Mouse (Mus musculus) fibroblast of lung, adult 2 months (primary cell): ENCODE measurements around the gene Vdr.
A peak's percentile ranks its signal among the peaks of the same experiment; 100 is the strongest.

Experiments used
- DNase-seq: peaks from one replicate; pipeline ENCODE4 v3.0.0-alpha.2; 2011; ENCODE audit warnings: low read depth

Gene Vdr

GRCm38 (mm10) chr15:97910530-97910929 lies at the start of gene Vdr:
Gene Vdr (minus strand): TSS chr15:97910630.
- DNase-seq: no peak

- no peak for DNase-seq
These were observed 46.0 kb upstream of the Vdr start for GRCm38 (mm10) chr15:97956416-97956815.

GRCm38 (mm10) chr15:97955742-97956141 lies 45.3 kb upstream of the Vdr start:
- no peak for DNase-seq

- DNase-seq: no peak
These were observed 44.9 kb upstream of the Vdr start for GRCm38 (mm10) chr15:97955286-97955685.

GRCm38 (mm10) chr15:97954671-97955070 lies 44.2 kb upstream of the Vdr start:
- DNase-seq: no peak

GRCm38 (mm10) chr15:97952889-97953189 lies 42.4 kb upstream of the Vdr start:
- DNase-seq: no peak

GRCm38 (mm10) chr15:97952137-97952888 lies 41.9 kb upstream of the Vdr start:
- DNase-seq: no peak

GRCm38 (mm10) chr15:97950240-97950639 lies 39.8 kb upstream of the Vdr start:
- peak; percentile 58 for DNase-seq

- DNase-seq: no peak
These were observed 39.3 kb upstream of the Vdr start for GRCm38 (mm10) chr15:97949706-97950105.

GRCm38 (mm10) chr15:97948720-97949119 lies 38.3 kb upstream of the Vdr start:
- no peak for DNase-seq

- no peak for DNase-seq
These were observed 35.4 kb upstream of the Vdr start for GRCm38 (mm10) chr15:97945656-97946315.

- no peak for DNase-seq
These were observed 34.6 kb upstream of the Vdr start for GRCm38 (mm10) chr15:97944919-97945574.

GRCm38 (mm10) chr15:97943356-97943755 lies 32.9 kb upstream of the Vdr start:
- DNase-seq: no peak

GRCm38 (mm10) chr15:97942538-97942937 lies 32.1 kb upstream of the Vdr start:
- no peak for DNase-seq

- DNase-seq: no peak
These were observed 30.9 kb upstream of the Vdr start for GRCm38 (mm10) chr15:97941306-97941705.

GRCm38 (mm10) chr15:97940088-97940487 lies 29.7 kb upstream of the Vdr start:
- no peak for DNase-seq

- no peak for DNase-seq
These were observed 28.1 kb upstream of the Vdr start for GRCm38 (mm10) chr15:97938580-97938979.

GRCm38 (mm10) chr15:97932441-97932840 lies 22.0 kb upstream of the Vdr start:
- DNase-seq: no peak

- no peak for DNase-seq
These were observed 18.9 kb upstream of the Vdr start for GRCm38 (mm10) chr15:97929259-97929824.

GRCm38 (mm10) chr15:97927821-97928220 lies 17.4 kb upstream of the Vdr start:
- DNase-seq: no peak

GRCm38 (mm10) chr15:97927018-97927417 lies 16.6 kb upstream of the Vdr start:
- DNase-seq: no peak

- DNase-seq: no peak
These were observed 12.0 kb upstream of the Vdr start for GRCm38 (mm10) chr15:97922421-97922820.

GRCm38 (mm10) chr15:97921796-97922195 lies 11.4 kb upstream of the Vdr start:
- no peak for DNase-seq
